Mouse (Mus musculus) thymus, adult 2 months (tissue): ENCODE results near the gene Gsdma. TPM values are rescaled to one million over a fixed set of nuclear protein-coding genes. Genes with fewer than 3 reads are reported as not detected.

ENCODE experiments used
- DNase-seq: peaks from one replicate; pipeline ENCODE4 v3.0.0; 2021
- H3K27ac ChIP-seq: fragments of 200-500 bp; 2 replicates; pipeline ENCODE4 v1.5.1; 2012; ENCODE audit warnings: low read length, control low read depth; ENCODE audit not compliant: control insufficient read depth, insufficient read depth
- H3K27me3 ChIP-seq: fragments of 200-500 bp; 2 replicates; pipeline ENCODE4 v1.6.1; 2012; ENCODE audit warnings: mild to moderate bottlenecking, low read length, moderate library complexity, mixed read lengths; ENCODE audit not compliant: control insufficient read depth, insufficient read depth
- H3K36me3 ChIP-seq: fragments of 200-500 bp; 2 replicates; pipeline ENCODE4 v1.6.1; 2012; ENCODE audit warnings: mild to moderate bottlenecking, low read length, moderate library complexity; ENCODE audit not compliant: control insufficient read depth, insufficient read depth
- H3K4me1 ChIP-seq: fragments of 200-500 bp; replicated peaks from 2 replicates; pipeline ENCODE4 v1.6.1; 2012; ENCODE audit warnings: low read length; ENCODE audit not compliant: control insufficient read depth, insufficient read depth
- H3K4me3 ChIP-seq: fragments of 200-500 bp; 2 replicates; pipeline ENCODE4 v1.5.1; 2012; ENCODE audit warnings: mild to moderate bottlenecking, low read length, control low read depth, moderate library complexity; ENCODE audit not compliant: control insufficient read depth, insufficient read depth
- CTCF ChIP-seq: fragments of 200-500 bp; IDR thresholded peaks from 2 replicates; pipeline ENCODE4 v1.5.1; 2012; ENCODE audit warnings: mild to moderate bottlenecking, control low read depth, low read length, moderate library complexity, borderline replicate concordance; ENCODE audit not compliant: control insufficient read depth, poor library complexity, insufficient read depth; ENCODE audit errors: extremely low read depth
- POLR2A ChIP-seq: fragments of 200-500 bp; IDR thresholded peaks from 2 replicates; pipeline ENCODE4 v1.6.1; 2012; ENCODE audit warnings: mild to moderate bottlenecking, low read length, control low read depth, moderate library complexity; ENCODE audit not compliant: control insufficient read depth, poor library complexity, insufficient read depth; ENCODE audit errors: extremely low read depth
- WGBS: fragments of 180-500 bp; shearing (Covaris S2); methylation state at CpG from one replicate; pipeline ENCODE4 v1.1.7; 2018; 5-methylcytosine and 5-hydroxymethylcytosine counted together
- polyA plus RNA-seq: library from polyadenylated mRNA; depleted of rRNA; stranded (reverse); fragments of >200 nt; gene quantifications from 2 replicates; pipeline ENCODE4 v1.2.3, GENCODE M21; 2012

Gsdma gene
- polyA plus RNA-seq, 1 experiment = 0.75 TPM

DNA sequence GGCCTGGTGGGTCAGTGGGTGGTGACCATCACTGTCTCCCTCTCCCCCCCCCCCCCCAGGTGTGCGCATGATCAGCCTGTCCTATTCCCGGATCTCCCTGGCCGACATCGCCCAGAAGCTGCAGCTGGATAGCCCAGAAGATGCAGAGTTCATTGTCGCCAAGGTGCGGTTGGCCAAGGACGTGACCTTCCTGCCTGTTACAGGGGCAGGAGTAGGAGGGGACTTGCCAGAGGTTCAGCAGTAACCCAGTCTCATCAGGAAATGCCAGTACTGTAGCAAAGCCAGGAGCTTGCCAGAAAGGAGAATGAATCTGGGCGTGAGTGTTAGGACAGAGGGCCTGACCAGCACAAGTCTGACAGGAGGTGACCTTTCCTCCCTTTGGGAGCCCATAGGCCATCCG, 29.6 kb downstream of the Gsdma start:
- no peak overlapping the region for H3K4me3 ChIP-seq
- no peak overlapping the region for H3K27ac ChIP-seq
- H3K27me3 ChIP-seq = no peaks in the 10 kb centered on the region
- TF ChIP-seq POLR2A = no peak
- TF ChIP-seq CTCF = no peak
- peaks cover 52% of the 10 kb centered on the region for H3K36me3 ChIP-seq
- H3K4me1 ChIP-seq = peaks cover 13% of the 10 kb centered on the region
- no peak for DNase-seq
- WGBS = 86% methylated on average over 9 of the region's 9 CpGs

DNA sequence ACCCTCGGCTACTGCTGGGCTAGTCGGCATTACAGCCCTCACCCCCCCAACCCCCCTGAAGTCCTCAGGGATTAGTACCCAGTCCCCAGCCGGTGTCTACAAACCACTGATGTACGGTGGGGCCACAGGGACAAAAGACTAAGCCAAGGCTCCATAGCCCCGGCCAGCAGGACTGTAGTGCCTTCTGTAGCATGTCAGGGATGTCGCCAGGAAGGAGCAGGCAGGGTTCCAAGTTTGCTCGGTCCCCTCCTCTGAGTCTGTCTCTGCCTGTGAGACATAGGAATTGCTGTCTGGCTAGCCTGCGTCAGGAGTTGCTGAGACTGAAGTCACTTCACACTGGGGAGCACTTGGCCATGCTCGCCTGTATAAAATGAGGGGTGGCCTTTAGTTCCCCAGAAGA, 30.1 kb downstream of the Gsdma start:
- TF ChIP-seq POLR2A (no peak), CTCF (no peak)
- H3K4me1 ChIP-seq = peaks cover 13% of the 10 kb centered on the region
- H3K4me3 ChIP-seq = no peak overlapping the region
- 94% methylated on average over 9 of the region's 9 CpGs for WGBS
- DNase-seq = no peak
- peaks cover 52% of the 10 kb centered on the region for H3K36me3 ChIP-seq
- H3K27me3 ChIP-seq = no peaks in the 10 kb centered on the region
- H3K27ac ChIP-seq = no peak overlapping the region

DNA sequence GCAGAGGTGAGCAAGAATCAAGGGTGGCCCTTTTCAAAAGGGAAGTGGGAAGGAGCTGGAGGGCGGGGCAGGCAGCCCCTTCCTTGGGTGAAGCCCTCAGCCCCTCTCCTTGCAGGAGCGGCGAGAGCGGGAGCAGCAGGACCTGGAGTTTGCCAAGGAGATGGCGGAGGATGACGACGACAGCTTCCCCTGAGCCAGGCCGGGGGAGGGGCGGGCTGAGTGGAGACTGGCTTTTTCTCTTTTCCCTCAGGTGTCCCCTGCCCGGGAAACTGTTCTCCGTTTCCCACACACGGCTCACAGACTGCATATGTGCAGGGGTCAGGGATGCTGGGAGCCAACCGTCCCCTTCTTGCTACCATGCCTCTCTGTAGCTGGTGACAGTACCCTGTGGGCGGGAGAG, 31.3 kb downstream of the Gsdma start:
- Histone ChIP-seq H3K4me3 (no peak overlapping the region), H3K4me1 (peaks cover 13% of the 10 kb centered on the region), H3K27me3 (no peaks in the 10 kb centered on the region), H3K36me3 (peaks cover 42% of the 10 kb centered on the region), H3K27ac (no peak overlapping the region)
- DNase-seq = no peak
- 92% methylated on average over 14 of the region's 14 CpGs for WGBS
- TF ChIP-seq CTCF (no peak), POLR2A (no peak)

DNA sequence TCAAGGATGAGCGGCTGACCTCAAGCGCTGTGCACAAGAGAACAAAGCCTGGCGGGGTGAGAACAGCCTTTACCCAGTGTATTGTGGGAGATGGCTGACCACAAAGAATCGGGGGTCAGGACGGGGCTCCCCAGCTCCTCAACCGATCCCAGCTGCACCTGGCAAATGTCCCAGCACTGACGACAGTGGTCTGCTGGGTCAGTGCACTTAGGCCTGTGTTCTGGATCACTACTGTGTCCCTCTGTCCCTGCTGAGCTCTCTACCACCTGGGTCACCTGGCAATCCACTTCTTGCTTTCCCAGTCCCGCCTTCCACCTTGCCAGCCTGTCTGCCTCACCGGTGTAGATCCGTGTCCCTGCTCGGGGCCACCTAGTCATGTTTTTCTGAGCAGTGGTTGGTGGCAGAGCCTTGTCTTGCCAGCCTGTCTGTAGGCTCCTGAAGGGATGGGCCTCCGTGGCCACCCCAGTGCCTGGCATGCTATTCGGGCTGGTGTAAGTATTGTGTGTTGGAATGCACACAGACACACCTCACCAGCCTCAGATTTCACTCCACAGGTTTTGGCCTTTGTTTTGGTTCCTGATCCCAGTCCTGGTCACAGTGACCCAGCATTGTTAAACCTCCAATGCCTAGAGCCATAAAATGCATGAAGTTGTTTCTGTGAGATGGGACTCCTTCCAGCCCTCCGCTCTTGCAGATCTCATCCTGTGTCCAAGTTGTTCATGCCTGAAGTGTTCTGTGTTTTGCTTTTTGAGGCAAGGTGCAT, 32.5 kb downstream of the Gsdma start:
- peaks cover 13% of the 10 kb centered on the region for H3K4me1 ChIP-seq
- no peak for DNase-seq
- WGBS = 69% methylated on average over 14 of the region's 14 CpGs
- no peaks in the 10 kb centered on the region for H3K27me3 ChIP-seq
- no peak overlapping the region for H3K4me3 ChIP-seq
- H3K27ac ChIP-seq = no peak overlapping the region
- H3K36me3 ChIP-seq = peaks cover 30% of the 10 kb centered on the region
- TF ChIP-seq POLR2A (no peak), CTCF (no peak)

DNA sequence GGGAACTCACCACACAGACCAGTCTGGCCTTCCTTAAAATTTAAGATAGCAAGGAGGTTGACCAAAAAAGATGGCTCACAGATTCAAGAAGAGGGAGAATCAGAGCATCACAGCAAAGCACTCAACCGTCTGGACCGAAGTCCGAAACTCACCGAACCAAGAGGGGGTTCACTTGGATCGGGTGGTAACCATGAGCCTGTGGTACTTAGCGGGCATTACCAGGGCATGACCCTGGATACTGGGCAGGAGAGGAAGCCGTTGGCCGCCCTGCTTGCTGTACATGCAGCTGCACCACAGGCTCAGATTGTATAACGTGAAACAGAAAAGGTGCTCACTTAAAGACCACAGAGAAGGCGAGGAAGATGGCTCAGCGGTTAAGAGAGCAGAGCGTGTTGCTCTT, 33.1 kb downstream of the Gsdma start:
- H3K4me1 ChIP-seq = peaks cover 13% of the 10 kb centered on the region
- no peak for TF ChIP-seq CTCF
- TF ChIP-seq POLR2A = no peak
- DNase-seq = no peak
- 90% methylated on average over 12 of the region's 12 CpGs for WGBS
- H3K4me3 ChIP-seq = no peak overlapping the region
- no peak overlapping the region for H3K27ac ChIP-seq
- peaks cover 25% of the 10 kb centered on the region for H3K36me3 ChIP-seq
- H3K27me3 ChIP-seq = no peaks in the 10 kb centered on the region

DNA sequence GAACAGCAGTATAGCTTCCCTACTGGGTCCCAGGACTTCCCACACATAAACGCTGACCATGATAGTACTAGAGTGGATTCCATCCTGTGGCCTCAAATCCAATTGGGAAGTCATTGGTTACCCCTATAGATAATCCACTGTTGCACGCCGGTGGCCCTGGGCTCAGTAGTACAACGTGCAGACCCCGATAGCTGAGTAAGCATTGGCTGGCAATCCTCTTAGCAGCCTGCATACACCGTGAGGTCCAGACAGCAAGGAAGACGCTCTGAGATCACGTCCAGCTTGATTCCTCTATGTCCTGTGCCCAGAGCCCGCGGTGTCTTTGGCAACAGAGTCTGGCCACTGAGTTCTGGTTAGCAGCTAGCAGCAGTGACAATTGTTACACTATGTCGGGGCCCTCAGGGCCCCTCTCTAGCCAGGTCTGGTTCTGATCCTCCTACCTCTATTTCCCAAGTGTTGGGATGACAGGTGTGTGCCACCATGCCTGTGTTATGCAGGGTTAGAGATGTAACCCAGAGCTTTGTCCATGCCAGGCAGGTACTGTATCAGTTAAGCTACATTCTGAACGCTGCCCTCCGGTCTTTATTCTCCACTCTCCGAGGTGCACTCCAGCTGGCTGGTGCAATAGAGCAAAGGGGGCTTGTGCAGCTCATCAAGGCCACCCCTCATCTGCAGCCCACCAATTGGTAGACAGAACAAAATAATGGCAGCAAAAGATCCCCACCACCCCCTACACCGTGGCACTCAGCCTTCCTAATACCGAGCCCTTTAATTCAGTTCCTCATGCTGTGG, 34.9 kb downstream of the Gsdma start:
- TF ChIP-seq POLR2A = no peak
- TF ChIP-seq CTCF = no peak
- no peak for DNase-seq
- Histone ChIP-seq H3K27ac (no peak overlapping the region), H3K27me3 (no peaks in the 10 kb centered on the region), H3K4me1 (no peaks in the 10 kb centered on the region), H3K4me3 (no peak overlapping the region), H3K36me3 (peaks cover 21% of the 10 kb centered on the region)
- WGBS = 92% methylated on average over 16 of the region's 16 CpGs

DNA sequence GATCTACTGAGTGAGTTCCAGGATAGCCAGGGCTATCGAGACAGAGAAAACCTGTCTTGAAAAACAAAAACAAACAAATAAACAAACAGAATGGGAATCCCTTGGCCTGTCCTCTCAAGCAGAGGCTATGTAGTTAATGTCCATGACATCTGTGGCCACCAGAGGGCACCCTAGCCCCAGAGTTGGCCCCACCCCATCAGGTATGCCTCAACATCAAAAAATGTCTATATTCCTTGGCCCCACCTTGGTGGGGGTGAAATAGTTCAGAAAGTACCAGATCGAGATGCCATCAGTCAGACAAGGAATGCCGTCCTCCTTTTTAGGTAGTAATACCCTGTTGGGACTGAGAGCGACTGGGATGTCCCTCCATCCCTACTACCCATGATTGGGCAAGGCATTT, 35.8 kb downstream of the Gsdma start:
- H3K4me1 ChIP-seq = no peaks in the 10 kb centered on the region
- WGBS = 39% methylated on average over 4 of the region's 4 CpGs
- H3K27me3 ChIP-seq = no peaks in the 10 kb centered on the region
- H3K36me3 ChIP-seq = peaks cover 13% of the 10 kb centered on the region
- H3K4me3 ChIP-seq = no peak overlapping the region
- H3K27ac ChIP-seq = no peak overlapping the region
- TF ChIP-seq POLR2A (no peak), CTCF (peak; percentile 41; the same call in 1 of the 2 replicates)
- DNase-seq = peak; percentile 73
